Mouse (Mus musculus) stomach, embryonic 14.5 days (tissue): ENCODE data around the gene Olig2. TPM values are rescaled to one million over a fixed set of nuclear protein-coding genes. Genes with fewer than 3 reads are reported as not detected.

Experiments
- ATAC-seq: fragments of 200-750 bp; cut with Nextera tagmentation; 2 replicates; pipeline ENCODE4 v1.8.0; 2017; ENCODE audit warnings: low read depth, moderate TSS enrichment; ENCODE audit not compliant: insufficient number of reproducible peaks, insufficient read depth, low FRiP score
- H3K27ac ChIP-seq: fragments of 300-500 bp; sonication (generic); 2 replicates; pipeline ENCODE4 v1.5.1; 2014; ENCODE audit warnings: mild to moderate bottlenecking, low read length, moderate library complexity, mixed read lengths
- H3K27me3 ChIP-seq: fragments of 300-500 bp; sonication (generic); 2 replicates; pipeline ENCODE4 v1.6.1; 2014; ENCODE audit warnings: low read length, control low read depth, mixed read lengths; ENCODE audit not compliant: control insufficient read depth, insufficient read depth
- H3K36me3 ChIP-seq: fragments of 300-500 bp; sonication (generic); 2 replicates; pipeline ENCODE4 v1.6.1; 2014; ENCODE audit warnings: mild to moderate bottlenecking, control low read depth, low read length, moderate library complexity, mixed read lengths; ENCODE audit not compliant: control insufficient read depth, insufficient read depth
- H3K4me1 ChIP-seq: fragments of 300-500 bp; sonication (generic); 2 replicates; pipeline ENCODE4 v1.6.1; 2014; ENCODE audit warnings: low read length, control low read depth, mixed read lengths; ENCODE audit not compliant: control insufficient read depth, insufficient read depth
- H3K4me2 ChIP-seq: fragments of 300-500 bp; sonication (generic); replicated peaks from 2 replicates; pipeline ENCODE4 v1.6.1; 2014; ENCODE audit warnings: low read depth, low read length, control low read depth
- H3K4me3 ChIP-seq: fragments of 300-500 bp; sonication (generic); 2 replicates; pipeline ENCODE4 v1.5.1; 2014; ENCODE audit warnings: low read depth, low read length, control low read depth
- H3K9ac ChIP-seq: fragments of 300-500 bp; sonication (generic); replicated peaks from 2 replicates; pipeline ENCODE4 v1.6.1; 2014; ENCODE audit warnings: low read depth, mild to moderate bottlenecking, control low read depth, low read length, moderate library complexity, mixed read lengths
- H3K9me3 ChIP-seq: fragments of 300-500 bp; sonication (generic); 2 replicates; pipeline ENCODE4 v1.6.1; 2016; ENCODE audit warnings: low read depth, low read length, control low read depth; ENCODE audit not compliant: control insufficient read depth
- WGBS: fragments of 180-500 bp; shearing (Covaris S2); extraction: QIAGEN DNeasy Blood & Tissue Kit; methylation state at CpG from one replicate; pipeline ENCODE4 v1.1.7; 2014; 5-methylcytosine and 5-hydroxymethylcytosine counted together
- polyA plus RNA-seq: library from polyadenylated mRNA; unstranded; fragments of >200 nt; fragmentation: Nextera tagmentation; extraction: Ambion mirVana; gene quantifications from 2 replicates; pipeline ENCODE4 v1.2.1, GENCODE M21; 2014

Gene Olig2
- polyA plus RNA-seq, 1 experiment from 2014 or later, result not detected

- Histone ChIP-seq H3K4me1 (peaks cover 7% of the 10 kb centered on the region; the same call in 1 of the 2 replicates), H3K4me2 (peak overlapping the region; percentile 68; the same call in 1 of the 2 replicates), H3K9ac (no peak overlapping the region), H3K4me3 (no peak overlapping the region; the same call in 1 of the 2 replicates), H3K9me3 (no peaks in the 10 kb centered on the region), H3K27me3 (peaks cover 71% of the 10 kb centered on the region), H3K27ac (no peak overlapping the region), H3K36me3 (no peaks in the 10 kb centered on the region)
- no peak for ATAC-seq
- WGBS, result under 1% methylated on average over 29 of the region's 29 CpGs
Measured at GRCm38 (mm10) chr16:91270982-91271549, 45.8 kb downstream of the Olig2 start.

- no peak overlapping the region for H3K27ac ChIP-seq
- peaks cover 71% of the 10 kb centered on the region for H3K27me3 ChIP-seq
- H3K4me3 ChIP-seq, result no peak overlapping the region
- H3K36me3 ChIP-seq, result no peaks in the 10 kb centered on the region
- no peak for ATAC-seq
- H3K4me2 ChIP-seq, result no peak overlapping the region
- peaks cover 7% of the 10 kb centered on the region; the same call in 1 of the 2 replicates for H3K4me1 ChIP-seq
- no peaks in the 10 kb centered on the region for H3K9me3 ChIP-seq
- H3K9ac ChIP-seq, result no peak overlapping the region
- WGBS, result 4% methylated on average over 20 of the region's 20 CpGs
Measured at GRCm38 (mm10) chr16:91271634-91272033, 46.4 kb downstream of the Olig2 start.

Other genes with a start within 250 kb of the Olig2 start
- 17.5 and 17.8 TPM in 2 replicates for gene Synj1, start 214.1 kb upstream of the Olig2 start, polyA plus RNA-seq
- 80.5 and 81.9 TPM in 2 replicates for gene Paxbp1, start 180.9 kb upstream of the Olig2 start, polyA plus RNA-seq
- gene 4932438H23Rik, start 130.3 kb upstream of the Olig2 start, polyA plus RNA-seq, result 0.39 TPM in 1 of 2 replicates, not detected in the other
- gene Olig1, start 44.3 kb downstream of the Olig2 start, polyA plus RNA-seq, result 0.11 TPM in 1 of 2 replicates, not detected in the other
- gene Ifnar2, start 147.3 kb downstream of the Olig2 start, polyA plus RNA-seq, result 50.8 and 51.3 TPM in 2 replicates
- not detected in 2 replicates for gene Gm21970, start 166.3 kb downstream of the Olig2 start, polyA plus RNA-seq
- gene Il10rb, start 180.7 kb downstream of the Olig2 start, polyA plus RNA-seq, result 33.0 and 34.1 TPM in 2 replicates